Mouse (Mus musculus) neural tube, embryonic 12.5 days (tissue): ENCODE measurements around the gene Exo1. TPM values are rescaled to one million over a fixed set of nuclear protein-coding genes. Genes with fewer than 3 reads are reported as not detected.

Experiments
- polyA plus RNA-seq: library from polyadenylated mRNA; unstranded; fragments of >200 nt; fragmentation: Nextera tagmentation; extraction: Ambion mirVana; gene quantifications from 2 replicates; pipeline ENCODE4 v1.2.1, GENCODE M21; 2016

Exo1 gene
- polyA plus RNA-seq, 1 experiment from 2014 or later = 47.1 TPM

Other genes with a start within 250 kb of the Exo1 start
- 7.7 and 8.0 TPM in 2 replicates for gene Opn3, start 187.8 kb upstream of the Exo1 start, polyA plus RNA-seq
- gene Chml, start 187.7 kb upstream of the Exo1 start, polyA plus RNA-seq = 4.5 and 5.4 TPM in 2 replicates
- not detected in 2 replicates for gene Wdr64, start 182.0 kb upstream of the Exo1 start, polyA plus RNA-seq
- not detected in 2 replicates for gene Gm38100, start 39.7 kb downstream of the Exo1 start, polyA plus RNA-seq
- 0.76 and 1.00 TPM in 2 replicates for gene Rbm8a2, start 98.5 kb downstream of the Exo1 start, polyA plus RNA-seq